Mouse (Mus musculus): ENCODE data around the gene Tmem150a.

Tmem150a gene

DNA sequence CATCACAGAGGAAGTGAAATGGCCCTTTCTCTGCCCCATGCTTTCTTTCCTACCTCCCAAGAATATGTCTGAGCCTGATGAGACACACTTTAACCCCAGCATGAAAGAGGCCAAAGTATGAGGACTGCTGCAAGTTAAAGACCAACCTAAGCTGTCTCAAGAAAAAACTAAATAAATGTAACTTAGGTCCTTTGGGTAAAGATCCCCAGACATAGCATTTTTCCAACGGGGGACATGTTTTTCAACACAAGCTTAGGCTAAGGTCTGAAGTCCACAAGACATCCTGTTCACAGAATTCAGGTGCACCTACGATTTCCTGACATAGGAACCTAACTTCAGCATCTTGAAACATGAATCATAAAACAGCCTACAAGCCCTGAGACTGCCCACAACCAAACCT lies 5.0 kb upstream of the Tmem150a start:
- no peak for DNase-seq (ENCODE audit: low read depth in 2 of 2, low spot score in 2 of 2)

DNA sequence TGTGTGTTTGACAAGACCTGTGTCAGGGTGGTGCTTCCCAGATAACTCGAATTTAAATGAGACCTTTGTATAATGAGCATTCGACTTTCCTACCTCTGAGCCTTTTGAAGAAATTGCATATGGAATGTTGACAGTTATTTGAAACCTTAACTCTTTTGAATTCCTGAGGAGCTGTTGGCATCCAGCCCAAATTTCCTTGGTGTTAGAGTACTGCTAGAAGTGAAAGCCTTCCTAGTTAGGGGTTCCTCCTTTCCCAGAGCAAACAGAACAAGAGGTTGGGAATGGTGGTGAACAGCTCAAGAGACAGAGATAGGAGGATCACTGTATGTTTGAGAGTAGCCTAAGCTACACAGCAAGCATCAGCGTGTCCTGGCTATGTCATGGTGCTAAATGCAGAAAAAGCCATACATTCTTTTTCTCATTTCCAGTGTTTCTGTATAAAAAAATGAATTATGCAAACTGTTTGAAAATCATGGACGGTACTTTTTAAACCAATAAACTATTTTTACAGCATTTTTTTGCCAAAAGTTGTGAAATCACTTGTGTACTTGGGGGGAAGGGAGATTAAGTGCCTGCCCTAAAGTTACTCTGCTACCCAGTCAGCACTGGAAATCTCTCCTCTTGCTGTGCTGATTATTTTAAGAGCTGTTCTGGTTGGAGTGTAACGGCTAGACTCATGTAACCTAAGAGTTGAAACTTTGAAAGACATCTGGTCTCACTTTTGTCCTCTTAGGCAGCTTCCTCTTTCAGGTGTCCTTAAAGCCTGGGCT lies 2.4 kb upstream of the Tmem150a start:
- DNase-seq (ENCODE audit: low read depth in 2 of 2, low spot score in 2 of 2), result no peak

DNA sequence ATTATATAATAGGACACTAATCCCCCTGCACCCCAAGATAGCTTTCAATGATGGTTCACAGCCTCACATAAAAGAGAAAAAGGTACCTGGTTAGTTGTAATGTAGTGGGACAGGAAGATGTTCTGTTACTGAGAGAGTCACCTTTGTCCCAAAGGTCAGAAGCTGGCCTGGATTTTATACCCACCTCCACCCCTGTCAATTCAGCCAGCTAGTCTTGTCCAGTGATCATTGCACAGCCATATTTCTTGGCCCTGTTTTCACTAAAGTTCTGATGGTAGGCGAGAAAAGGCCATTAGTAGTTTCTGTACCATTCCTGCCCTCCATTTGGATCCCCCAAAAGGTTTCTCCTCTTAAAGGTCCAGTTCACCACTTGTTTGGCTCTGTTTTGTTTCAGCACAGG lies 1.2 kb upstream of the Tmem150a start:
- DNase-seq (ENCODE audit: low read depth in 2 of 2, low spot score in 2 of 2), result no peak

DNA sequence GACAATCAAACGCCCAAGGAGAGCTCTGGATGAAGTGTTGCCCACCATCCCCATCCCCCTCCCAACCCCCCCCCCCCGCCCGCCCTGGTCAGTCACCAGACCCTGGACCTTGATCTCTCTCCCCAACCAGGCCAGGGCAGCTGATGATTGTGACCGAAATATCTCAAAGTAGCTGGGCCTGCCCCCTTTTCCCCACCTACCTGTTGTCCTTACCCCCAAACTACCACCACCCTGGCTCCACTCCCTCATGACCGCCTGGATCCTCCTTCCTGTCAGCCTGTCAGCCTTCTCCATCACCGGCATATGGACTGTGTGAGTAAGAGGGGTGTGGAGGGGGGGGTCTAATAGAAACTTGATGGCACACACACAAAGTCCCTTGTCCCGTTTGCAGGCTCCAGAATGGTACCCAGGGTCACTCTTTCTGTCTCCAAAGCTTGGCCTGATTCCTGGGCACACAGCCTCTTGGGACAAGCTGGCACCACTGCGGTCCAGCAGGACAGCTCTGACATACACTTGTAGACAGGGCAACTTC lies 820 bp downstream of the Tmem150a start:
- no peak for DNase-seq (ENCODE audit: low read depth in 2 of 2, low spot score in 2 of 2)

DNA sequence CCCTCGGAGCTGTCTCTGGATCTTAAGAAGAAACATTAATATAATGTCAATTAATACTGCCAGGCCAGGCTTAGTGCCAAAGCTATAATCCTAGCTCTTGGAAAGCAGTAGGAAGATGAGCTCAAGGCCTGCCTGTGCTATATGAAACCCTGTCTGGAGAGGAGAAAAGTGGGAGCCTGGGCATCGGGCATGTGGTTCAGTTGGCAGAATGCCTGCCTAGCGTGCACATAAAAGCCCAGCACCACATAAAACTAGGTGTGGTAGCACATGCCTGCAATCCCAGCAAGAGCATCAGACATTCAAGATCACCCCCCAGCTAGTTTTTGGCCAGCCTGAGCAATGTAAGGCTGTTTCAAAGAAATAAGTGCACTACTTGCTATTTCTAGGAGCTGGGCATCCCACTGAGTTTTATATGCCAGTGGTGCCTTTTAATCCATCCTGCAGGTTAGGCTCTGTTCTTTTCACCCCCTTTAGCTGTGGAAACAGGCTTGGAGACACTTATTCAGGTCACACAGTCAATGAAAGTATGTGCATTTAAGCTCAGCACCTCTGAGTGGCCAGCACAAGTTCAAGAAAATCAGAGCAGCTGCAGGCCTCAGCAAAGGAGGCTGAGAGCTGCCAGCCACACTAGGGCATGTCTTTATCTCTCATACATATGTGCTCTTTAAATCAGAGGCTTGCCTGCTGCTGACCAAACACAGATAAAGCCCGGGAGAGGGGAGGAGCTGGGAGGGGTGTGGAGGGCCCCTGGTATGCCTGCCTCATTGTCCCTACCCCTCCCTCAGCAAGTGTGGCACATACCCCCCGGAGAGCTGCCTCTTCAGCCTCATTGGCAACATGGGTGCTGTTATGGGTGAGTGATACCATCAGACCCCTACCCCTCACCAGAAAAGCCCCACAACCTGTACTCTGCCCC lies 2.2 kb downstream of the Tmem150a start:
- DNase-seq (ENCODE audit: low read depth in 2 of 2, low spot score in 2 of 2), result no peak

DNA sequence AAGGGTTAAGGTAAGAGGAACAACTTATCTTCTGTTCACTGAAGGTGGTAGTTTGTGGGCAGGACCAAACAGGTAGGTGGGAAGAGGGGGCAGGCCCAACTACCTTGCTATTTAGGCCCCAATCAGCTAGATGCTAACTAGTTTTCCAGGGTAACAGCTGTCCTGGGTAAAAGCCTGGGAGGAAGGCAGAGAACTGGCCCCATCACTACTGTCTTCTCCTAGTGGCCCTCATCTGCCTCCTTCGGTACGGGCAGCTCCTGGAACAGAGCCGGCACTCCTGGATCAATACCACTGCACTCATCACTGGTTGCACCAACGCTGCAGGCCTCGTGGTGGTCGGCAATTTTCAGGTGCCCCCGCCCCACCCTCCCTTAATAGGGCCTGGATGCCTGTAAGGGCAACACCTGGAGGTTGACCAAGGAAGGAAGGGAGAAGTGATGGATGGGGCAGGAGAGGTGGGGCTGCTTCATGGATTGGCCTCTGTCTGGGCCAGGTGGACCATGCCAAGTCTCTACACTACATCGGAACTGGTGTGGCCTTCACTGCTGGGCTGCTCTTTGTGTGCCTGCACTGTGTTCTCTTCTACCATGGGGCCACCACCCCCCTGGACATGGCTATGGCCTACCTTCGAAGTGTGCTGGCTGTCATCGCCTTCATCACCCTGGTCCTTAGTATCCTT lies 3.0 kb downstream of the Tmem150a start:
- no peak for DNase-seq (ENCODE audit: low read depth in 2 of 2, low spot score in 2 of 2)

DNA sequence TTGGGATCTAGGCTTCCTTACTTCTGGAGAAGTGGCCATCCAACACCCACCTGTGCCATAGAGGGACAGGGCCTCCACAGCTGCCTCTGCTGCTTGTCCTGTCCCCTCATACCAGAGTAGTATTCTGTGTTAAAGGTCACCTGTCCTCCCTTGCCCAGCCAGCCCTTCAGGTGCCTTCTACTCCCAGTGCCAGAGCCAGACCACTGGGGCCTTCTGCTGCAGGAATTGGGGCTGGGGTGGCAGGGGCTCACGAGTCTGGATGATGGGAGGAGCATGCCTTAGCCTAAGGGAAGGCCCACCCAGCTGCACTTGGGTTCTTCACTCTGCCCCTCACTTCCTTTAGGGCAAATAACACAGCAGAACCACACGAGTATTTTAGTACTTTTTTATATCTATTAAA lies 4.1 kb downstream of the Tmem150a start:
- DNase-seq (ENCODE audit: low read depth in 2 of 2, low spot score in 2 of 2), result no peak

DNA sequence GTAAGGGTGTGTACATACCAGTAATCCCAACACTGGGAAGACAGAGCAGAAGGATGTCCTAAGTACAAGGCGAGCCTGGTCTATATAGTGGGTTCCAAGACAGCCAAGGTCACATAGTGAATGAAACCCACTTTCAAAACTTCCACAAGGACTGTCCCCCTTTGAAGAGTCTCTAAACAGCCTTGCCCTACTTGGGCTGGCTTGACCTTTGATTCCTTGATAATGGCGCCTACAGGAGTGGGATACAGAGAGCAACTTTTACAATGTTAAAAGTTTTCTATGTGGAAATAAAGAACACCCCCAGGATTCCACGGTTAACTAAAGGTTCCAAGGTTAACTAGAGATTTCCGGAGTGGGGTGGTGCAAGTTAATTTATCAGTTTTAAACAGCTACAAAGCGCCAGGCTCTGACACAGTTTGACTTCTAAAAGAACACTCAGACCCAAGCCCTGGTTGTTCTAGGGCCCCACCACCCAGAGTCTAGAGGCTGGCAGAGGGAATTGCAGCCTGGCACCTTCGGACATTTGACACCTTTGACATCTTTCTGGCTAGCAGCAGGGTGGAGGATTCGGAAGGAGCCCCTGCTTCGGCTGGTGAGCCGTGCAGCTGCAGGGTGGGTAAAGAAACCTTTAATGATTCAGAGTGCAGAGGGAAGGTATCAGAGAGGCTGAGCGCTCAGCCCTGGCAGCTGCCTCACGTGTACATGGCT lies 4.8 kb downstream of the Tmem150a start:
- DNase-seq (ENCODE audit: low read depth in 2 of 2, low spot score in 2 of 2), result no peak

DNA sequence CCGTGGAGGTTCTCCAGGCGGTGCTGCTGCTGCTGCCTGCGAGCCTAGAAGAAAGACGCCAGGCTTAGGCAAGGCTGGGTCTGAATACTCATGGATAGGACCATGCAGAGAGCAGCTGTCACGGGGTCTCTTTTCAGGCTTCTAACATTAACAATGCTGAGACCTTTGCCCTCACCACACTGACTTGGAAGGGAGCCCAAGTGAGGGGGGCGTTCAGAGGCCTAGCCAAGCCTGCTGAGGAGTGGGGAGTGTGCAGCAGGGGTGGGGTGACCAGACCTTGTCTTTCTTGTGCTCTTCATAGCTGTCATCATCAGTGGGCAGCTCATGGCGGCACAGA lies 5.3 kb downstream of the Tmem150a start:
- DNase-seq (ENCODE audit: low read depth in 2 of 2, low spot score in 2 of 2), result no peak

DNA sequence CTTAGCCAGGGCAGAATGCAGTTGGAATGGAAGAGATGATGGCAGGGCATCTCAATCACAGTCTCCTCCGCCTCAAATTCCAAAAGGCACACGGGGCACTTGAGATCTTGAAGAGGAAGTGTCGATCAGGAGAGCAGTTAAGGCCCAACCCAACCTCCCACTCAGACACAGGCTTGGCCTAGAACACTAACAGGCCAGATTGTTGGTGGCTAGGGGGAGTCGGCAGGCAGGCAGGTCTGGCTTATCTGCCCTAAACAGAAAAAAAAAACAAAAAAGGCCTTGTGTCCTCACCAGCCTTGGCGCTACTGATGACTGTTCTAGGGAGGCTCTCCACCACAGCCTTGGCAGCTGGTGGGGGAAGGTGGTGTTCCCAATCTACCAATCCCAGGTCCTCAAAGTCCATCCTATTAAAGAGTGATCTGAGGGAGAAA lies 5.9 kb downstream of the Tmem150a start:
- DNase-seq (ENCODE audit: low read depth in 2 of 2, low spot score in 2 of 2), result no peak

DNA sequence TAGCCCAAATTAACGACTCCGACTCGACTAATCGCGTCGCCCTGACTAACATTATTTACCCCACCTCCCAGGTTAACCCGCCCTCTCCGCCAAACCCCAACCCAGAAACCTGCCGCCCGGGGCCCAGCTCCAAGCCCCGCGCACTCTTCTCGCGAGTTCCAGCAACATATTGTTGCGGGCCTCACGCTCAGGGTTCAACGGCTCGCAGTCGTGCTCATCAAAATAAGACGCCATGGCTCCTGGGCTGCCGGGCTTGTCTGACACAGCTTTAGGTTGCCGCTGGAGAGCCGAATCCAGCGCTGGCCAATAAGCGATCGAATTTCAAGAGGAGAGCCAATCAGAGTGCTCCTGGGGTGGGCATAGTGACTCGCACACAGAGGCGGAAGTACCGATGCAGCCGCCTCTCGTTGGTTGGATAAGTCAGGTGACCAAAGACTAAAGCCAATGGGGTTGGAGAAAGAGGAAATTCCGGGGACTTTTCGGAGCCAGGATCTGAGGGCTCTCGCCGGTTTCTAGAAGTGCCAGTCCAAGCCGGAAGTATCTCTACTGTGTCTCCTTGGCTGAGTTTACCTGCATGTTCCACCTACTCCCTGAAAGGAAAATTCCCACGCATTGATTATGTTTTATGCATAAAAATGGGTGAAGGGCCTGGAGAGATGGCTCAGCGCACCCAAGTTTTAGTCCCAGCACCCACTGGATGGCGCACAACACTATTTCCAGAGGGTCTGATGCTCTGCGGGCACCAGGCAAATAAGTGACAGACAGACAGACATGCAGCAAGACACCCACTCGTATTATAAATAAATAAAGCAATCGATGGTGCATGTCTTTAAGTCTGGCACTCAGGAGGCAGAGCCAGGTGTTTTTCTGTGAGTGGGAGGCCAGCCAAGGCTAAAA lies 7.1 kb downstream of the Tmem150a start:
- peak; percentile 94 to 95 for DNase-seq (ENCODE audit: low read depth in 2 of 2, low spot score in 2 of 2)

DNA sequence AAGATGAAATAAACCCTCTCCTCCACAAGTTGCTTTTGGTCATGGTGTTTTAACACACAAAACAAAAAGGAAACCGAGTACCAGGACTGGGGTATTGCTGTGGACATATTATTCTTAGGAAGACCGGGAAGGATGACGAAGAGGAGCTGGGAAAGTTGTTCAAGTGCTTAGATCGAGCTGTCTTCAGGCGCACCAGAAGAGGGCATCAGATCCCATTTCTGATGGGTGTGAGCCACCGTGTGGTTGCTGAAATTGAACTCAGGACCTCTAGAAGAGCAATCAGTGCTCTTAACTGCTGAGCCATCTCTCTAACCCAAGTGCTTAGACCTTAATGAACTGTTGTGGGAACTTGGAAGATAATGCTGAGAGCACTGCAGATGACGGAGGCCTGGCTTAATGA lies 8.8 kb downstream of the Tmem150a start:
- DNase-seq (ENCODE audit: low read depth in 2 of 2, low spot score in 2 of 2), result no peak

DNA sequence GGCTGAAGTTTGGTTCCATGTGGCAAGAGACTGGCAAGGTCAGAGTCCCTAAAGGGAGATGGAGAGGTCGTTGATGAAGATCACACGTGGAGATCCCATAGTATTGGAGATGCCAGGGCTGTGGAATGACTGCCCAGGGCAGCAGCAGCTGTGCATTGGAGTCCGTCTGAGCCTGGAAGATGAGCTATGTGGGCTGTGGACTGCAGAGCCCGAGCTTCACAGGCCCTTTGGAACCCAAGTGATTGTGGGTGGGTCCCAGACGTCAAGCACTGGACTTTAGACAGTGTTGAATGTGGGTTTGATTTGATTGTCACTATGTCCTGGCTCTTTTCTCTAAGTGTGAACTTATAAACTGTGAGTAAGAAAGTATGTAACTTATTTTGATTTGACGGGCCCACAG lies 9.7 kb downstream of the Tmem150a start:
- no peak for DNase-seq (ENCODE audit: low read depth in 2 of 2, low spot score in 2 of 2)

DNA sequence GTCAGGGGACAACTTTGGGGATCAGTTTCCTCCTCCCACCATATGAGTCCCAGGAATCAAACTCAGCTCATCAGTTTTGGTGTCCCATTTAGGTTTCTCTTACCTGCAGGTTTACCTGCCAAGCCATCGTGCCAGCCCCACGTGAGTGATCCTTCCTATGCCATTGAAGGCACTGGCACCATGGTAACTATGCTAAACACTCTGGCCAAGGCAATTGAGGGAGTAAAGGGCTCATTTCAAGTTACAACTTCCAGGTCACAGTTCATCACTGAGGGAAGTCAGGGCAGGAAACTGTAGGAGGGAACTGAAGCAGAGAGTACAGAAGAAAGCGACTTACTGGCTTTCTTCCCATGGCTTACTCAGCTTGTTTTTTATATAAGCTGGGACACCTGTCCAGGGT lies 11.1 kb downstream of the Tmem150a start:
- DNase-seq (ENCODE audit: low read depth in 2 of 2, low spot score in 2 of 2), result no peak

DNA sequence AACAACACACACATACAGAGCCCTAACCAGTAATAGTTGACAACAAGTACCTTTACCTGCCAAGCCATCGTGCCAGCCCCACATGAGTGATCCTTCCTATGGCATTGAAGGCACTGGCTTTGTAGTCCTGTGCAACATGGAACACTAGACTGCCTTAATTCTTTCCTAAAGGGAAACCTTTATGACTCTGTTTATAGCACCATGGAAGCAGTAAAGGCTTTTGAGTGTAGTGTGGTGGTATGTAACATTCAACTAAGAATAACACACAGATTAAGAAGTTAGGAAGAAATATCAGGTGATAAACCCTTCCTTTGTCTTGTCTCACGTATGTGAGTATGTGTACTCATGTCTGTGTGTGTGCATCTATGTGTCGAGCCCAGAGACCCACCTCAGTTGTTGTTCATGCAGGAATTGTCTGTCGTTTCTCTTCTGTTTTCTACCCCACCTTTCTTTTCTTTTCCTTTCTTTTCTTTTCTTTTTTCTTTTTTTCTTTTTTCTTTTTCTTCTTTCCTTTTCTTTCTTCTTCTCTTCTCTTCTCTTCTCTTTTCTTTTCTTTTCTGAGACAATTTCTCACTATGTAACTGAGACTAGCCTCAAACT lies 11.7 kb downstream of the Tmem150a start, which contains the start of gene Rnf181:
TSS of gene Rnf181 (minus strand) at position 113 of the 600 bp plus-strand sequence.
- no peak for DNase-seq (ENCODE audit: low read depth in 2 of 2, low spot score in 2 of 2)

DNA sequence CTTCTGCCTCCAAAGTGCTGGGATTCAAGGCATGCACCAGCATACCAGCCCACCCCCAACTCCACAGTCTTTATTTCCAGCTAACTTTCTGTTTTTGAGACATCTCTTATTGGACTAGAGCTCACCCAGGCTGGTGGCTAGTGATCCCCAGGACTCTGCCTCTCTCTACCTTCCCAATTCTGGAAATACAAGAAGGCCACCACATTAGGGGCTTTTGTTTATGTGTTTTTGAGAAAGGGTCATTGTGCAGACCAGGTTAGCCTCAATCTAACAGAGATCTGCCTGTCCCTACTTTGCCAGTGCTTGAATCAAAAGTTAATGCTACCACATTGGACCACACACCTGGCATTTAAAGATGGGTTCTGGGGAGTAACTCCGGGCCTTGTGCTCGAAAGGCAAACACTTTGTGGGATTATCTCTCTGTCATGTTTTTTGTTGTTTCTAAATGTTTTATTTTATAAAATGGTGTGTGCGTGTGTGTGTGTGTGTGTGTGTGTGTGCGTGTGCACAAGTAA lies 12.3 kb downstream of the Tmem150a start:
- no peak for DNase-seq (ENCODE audit: low read depth in 2 of 2, low spot score in 2 of 2)

DNA sequence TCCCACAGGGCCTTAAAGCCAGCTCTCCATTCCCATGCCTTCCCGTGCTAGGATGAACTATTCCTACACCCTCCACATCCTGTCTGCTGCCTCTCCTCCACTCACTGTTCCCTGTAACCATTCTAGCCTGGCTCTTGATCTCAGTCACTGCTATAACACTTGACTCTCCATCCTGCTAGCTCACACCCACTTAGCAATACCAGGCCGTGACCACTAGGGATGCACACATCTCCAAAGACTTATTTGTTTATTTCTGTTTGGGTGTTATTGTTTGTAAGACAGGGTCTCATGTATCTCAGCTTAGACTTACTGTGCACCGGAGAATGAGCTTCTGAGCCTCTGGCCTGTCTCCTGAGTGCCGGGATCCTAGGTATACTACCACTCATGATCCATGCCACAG lies 14.3 kb downstream of the Tmem150a start:
- DNase-seq (ENCODE audit: low read depth in 2 of 2, low spot score in 2 of 2), result no peak

DNA sequence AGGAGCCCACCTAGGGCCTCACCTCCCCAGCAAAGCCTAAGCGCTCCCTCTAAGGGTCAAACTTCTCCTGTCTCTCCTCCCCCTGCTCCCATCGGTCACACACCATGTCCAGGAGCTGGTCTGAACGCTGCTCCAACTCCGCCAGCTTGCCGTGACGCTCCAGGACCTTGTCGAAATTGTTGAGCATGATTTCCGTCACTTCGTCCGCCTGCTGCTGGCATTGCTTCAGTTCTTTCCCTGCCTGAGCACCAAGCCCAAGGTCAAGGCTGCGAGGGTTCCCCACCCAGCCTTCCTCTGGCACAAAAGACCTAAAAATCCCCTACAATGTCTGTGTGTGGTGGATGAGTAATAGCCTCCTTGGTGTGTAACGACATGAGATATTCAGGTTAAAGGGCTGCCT lies 14.8 kb downstream of the Tmem150a start:
- DNase-seq (ENCODE audit: low read depth in 2 of 2, low spot score in 2 of 2), result no peak

DNA sequence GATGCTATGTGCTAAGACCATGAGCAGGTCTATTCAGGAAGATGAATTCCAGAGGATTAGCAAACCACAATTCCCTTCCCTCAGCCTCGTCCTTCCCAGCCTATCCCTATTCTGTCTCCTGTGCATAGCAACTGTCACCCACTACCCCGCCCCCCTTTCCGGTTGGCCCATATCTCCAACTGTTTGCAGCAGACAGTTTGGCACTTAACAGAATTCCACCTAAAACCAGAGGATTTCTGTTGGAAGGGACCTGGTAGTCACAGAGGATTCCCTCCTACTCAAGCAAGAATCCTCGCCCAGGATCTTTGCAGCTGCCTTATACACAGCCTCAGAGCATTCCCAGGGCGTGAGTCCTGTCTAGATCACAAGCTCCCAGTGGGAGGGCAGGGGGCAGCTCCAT lies 15.9 kb downstream of the Tmem150a start:
- DNase-seq (ENCODE audit: low read depth in 2 of 2, low spot score in 2 of 2), result no peak

Data from CD8-positive naive resting alpha-beta T cell, adult 2 months (primary cell).